Mouse (Mus musculus) C2C12 (cell line): ENCODE data around the gene Ece1. TPM values are rescaled to one million over a fixed set of nuclear protein-coding genes. Genes with fewer than 3 reads are reported as not detected.

ENCODE experiments used
- H3K27me3 ChIP-seq: one replicate; pipeline ENCODE4 v1.6.1; 2011; ENCODE audit not compliant: control insufficient read depth, insufficient read depth, insufficient read length
- H3K36me3 ChIP-seq: one replicate; pipeline ENCODE4 v1.6.1; 2011; ENCODE audit not compliant: control insufficient read depth, insufficient read depth
- H3K4me3 ChIP-seq: one replicate; pipeline ENCODE4 v1.5.1; 2011; ENCODE audit warnings: mild to moderate bottlenecking, control low read depth; ENCODE audit not compliant: poor library complexity, insufficient read depth, severe bottlenecking
- H3K79me2 ChIP-seq: one replicate; pipeline ENCODE4 v1.6.1; 2011; ENCODE audit not compliant: control insufficient read depth, insufficient read depth
- H3K79me3 ChIP-seq: one replicate; pipeline ENCODE4 v1.6.1; 2011; ENCODE audit warnings: low read depth, control low read depth
- H3ac ChIP-seq: one replicate; pipeline ENCODE3; 2011; ENCODE audit warnings: low read depth; ENCODE audit not compliant: control insufficient read depth, insufficient read length
- CEBPB ChIP-seq: IDR thresholded peaks from one replicate; pipeline ENCODE4 v1.6.1; 2011; ENCODE audit warnings: low read depth, mild to moderate bottlenecking, control low read depth, moderate library complexity
- CTCF ChIP-seq: IDR thresholded peaks from one replicate; pipeline ENCODE4 v1.5.1; 2011; ENCODE audit not compliant: control insufficient read depth, insufficient read depth, insufficient read length
- FOSL1 ChIP-seq: IDR thresholded peaks from one replicate; pipeline ENCODE4 v1.8.0; 2011; ENCODE audit warnings: mild to moderate bottlenecking, low read length; ENCODE audit not compliant: poor library complexity, insufficient read depth, severe bottlenecking
- MAX ChIP-seq: IDR thresholded peaks from one replicate; pipeline ENCODE4 v1.6.1; 2011; ENCODE audit warnings: mild to moderate bottlenecking, control low read depth
- MYOD1 ChIP-seq: IDR thresholded peaks from one replicate; pipeline ENCODE4 v1.6.1; 2011; ENCODE audit warnings: low read depth; ENCODE audit not compliant: control insufficient read depth, insufficient read length
- MYOG ChIP-seq: IDR thresholded peaks from one replicate; pipeline ENCODE4 v1.6.1; 2011; ENCODE audit not compliant: control insufficient read depth, insufficient read length; ENCODE audit errors: extremely low read depth
- USF1 ChIP-seq: IDR thresholded peaks from one replicate; pipeline ENCODE4 v1.6.1; 2011; ENCODE audit warnings: low read depth, mild to moderate bottlenecking, control low read depth, moderate library complexity
- polyA plus RNA-seq: library from polyadenylated mRNA; unstranded; fragments of >200 nt; fragmentation: generic; extraction: Trizol; gene quantifications from one replicate; pipeline ENCODE4 v1.2.1, GENCODE M21; 2012; ENCODE audit warnings: missing spikeins

The Ece1 gene
- polyA plus RNA-seq, 1 experiment: 198 TPM

- no peak overlapping the region for H3K4me3 ChIP-seq
- peaks cover 4% of the 10 kb centered on the region for H3K79me3 ChIP-seq
- no peak overlapping the region for H3ac ChIP-seq
- no peaks in the 10 kb centered on the region for H3K36me3 ChIP-seq
- peaks cover 18% of the 10 kb centered on the region for H3K79me2 ChIP-seq
- TF ChIP-seq MYOD1 (no peak), MAX (peak; percentile 54), USF1 (no peak), CTCF (peak; percentile 30), FOSL1 (peak; percentile 51)
- no peaks in the 10 kb centered on the region for H3K27me3 ChIP-seq
These were observed 28.6 kb downstream of the Ece1 start for GRCm38 (mm10) chr4:137890596-137890995.

GRCm38 (mm10) chr4:137891553-137892145, 29.6 kb downstream of the Ece1 start:
- Histone ChIP-seq H3K79me2 (peaks cover 18% of the 10 kb centered on the region), H3ac (no peak overlapping the region)

GRCm38 (mm10) chr4:137892713-137893242, 30.7 kb downstream of the Ece1 start:
- no peak for TF ChIP-seq MYOG
- no peak for TF ChIP-seq FOSL1
- TF ChIP-seq CTCF: no peak
- TF ChIP-seq CEBPB: no peak
- no peak for TF ChIP-seq MYOD1
- TF ChIP-seq MAX: no peak
- no peak for TF ChIP-seq USF1
- H3K27me3 ChIP-seq: no peaks in the 10 kb centered on the region
- H3K36me3 ChIP-seq: no peaks in the 10 kb centered on the region
- peaks cover 20% of the 10 kb centered on the region for H3K79me2 ChIP-seq
- peaks cover 4% of the 10 kb centered on the region for H3K79me3 ChIP-seq
- no peak overlapping the region for H3K4me3 ChIP-seq
- H3ac ChIP-seq: no peak overlapping the region

More at GRCm38 (mm10) chr4:137891553-137892145, 29.6 kb downstream of the Ece1 start:
- Histone ChIP-seq H3K27me3 (no peaks in the 10 kb centered on the region), H3K79me3 (peaks cover 4% of the 10 kb centered on the region), H3K4me3 (no peak overlapping the region), H3K36me3 (no peaks in the 10 kb centered on the region)
- TF ChIP-seq USF1: no peak
- TF ChIP-seq MYOD1: no peak

GRCm38 (mm10) chr4:137896612-137897297, 34.7 kb downstream of the Ece1 start:
- H3K27me3 ChIP-seq: no peaks in the 10 kb centered on the region
- TF ChIP-seq USF1 (peak; percentile 84), MAX (no peak), FOSL1 (no peak)
- H3K4me3 ChIP-seq: no peak overlapping the region
- no peaks in the 10 kb centered on the region for H3K79me3 ChIP-seq
- H3K36me3 ChIP-seq: no peaks in the 10 kb centered on the region
- no peak overlapping the region for H3ac ChIP-seq
- peaks cover 9% of the 10 kb centered on the region for H3K79me2 ChIP-seq

- H3K79me3 ChIP-seq: no peaks in the 10 kb centered on the region
- TF ChIP-seq MYOD1: peak; percentile 25
- TF ChIP-seq CTCF: no peak
- H3K27me3 ChIP-seq: no peaks in the 10 kb centered on the region
- H3K4me3 ChIP-seq: no peak overlapping the region
- H3K79me2 ChIP-seq: peaks cover 8% of the 10 kb centered on the region
- H3ac ChIP-seq: peak overlapping the region; percentile 26
- no peaks in the 10 kb centered on the region for H3K36me3 ChIP-seq
These were observed 35.2 kb downstream of the Ece1 start for GRCm38 (mm10) chr4:137897298-137897612.

- H3K79me2 ChIP-seq: peaks cover 8% of the 10 kb centered on the region
- H3K27me3 ChIP-seq: no peaks in the 10 kb centered on the region
- H3K36me3 ChIP-seq: no peaks in the 10 kb centered on the region
- H3K4me3 ChIP-seq: no peak overlapping the region
- TF ChIP-seq MYOD1: peak; percentile 64
- no peak for TF ChIP-seq CTCF
- no peak overlapping the region for H3ac ChIP-seq
- no peaks in the 10 kb centered on the region for H3K79me3 ChIP-seq
These were observed 36.5 kb downstream of the Ece1 start for GRCm38 (mm10) chr4:137898490-137898889.
